Mouse (Mus musculus) forebrain, embryonic 16.5 days (tissue): ENCODE data around the gene N4bp1. TPM values are rescaled to one million over a fixed set of nuclear protein-coding genes. Genes with fewer than 3 reads are reported as not detected.

Source experiments
- ATAC-seq: fragments of 200-750 bp; cut with Nextera tagmentation; 2 replicates; pipeline ENCODE4 v1.8.0; 2017; ENCODE audit warnings: mild to moderate bottlenecking, moderate library complexity
- H3K27ac ChIP-seq: fragments of 300-500 bp; sonication (generic); 2 replicates; pipeline ENCODE4 v1.5.1; 2014; ENCODE audit warnings: low read length, control low read depth
- H3K27me3 ChIP-seq: fragments of 300-500 bp; sonication (generic); replicated peaks from 2 replicates; pipeline ENCODE4 v1.6.1; 2014; ENCODE audit warnings: low read length; ENCODE audit not compliant: control insufficient read depth, insufficient read depth
- H3K36me3 ChIP-seq: fragments of 300-500 bp; sonication (generic); 2 replicates; pipeline ENCODE4 v1.6.1; 2014; ENCODE audit not compliant: control insufficient read depth, insufficient read depth
- H3K4me1 ChIP-seq: fragments of 300-500 bp; sonication (generic); replicated peaks from 2 replicates; pipeline ENCODE4 v1.6.1; 2014; ENCODE audit warnings: low read length; ENCODE audit not compliant: control insufficient read depth, insufficient read depth
- H3K4me2 ChIP-seq: fragments of 300-500 bp; sonication (generic); 2 replicates; pipeline ENCODE4 v1.6.1; 2014; ENCODE audit warnings: mild to moderate bottlenecking, low read length, control low read depth
- H3K4me3 ChIP-seq: fragments of 300-500 bp; sonication (generic); replicated peaks from 2 replicates; pipeline ENCODE4 v1.5.1; 2014; ENCODE audit warnings: mild to moderate bottlenecking, low read length, control low read depth
- H3K9ac ChIP-seq: fragments of 300-500 bp; sonication (generic); replicated peaks from 2 replicates; pipeline ENCODE4 v1.6.1; 2014; ENCODE audit warnings: low read depth, low read length, control low read depth
- H3K9me3 ChIP-seq: fragments of 300-500 bp; sonication (generic); 2 replicates; pipeline ENCODE4 v1.6.1; 2016; ENCODE audit warnings: low read length; ENCODE audit not compliant: control insufficient read depth
- WGBS: fragments of 180-500 bp; shearing (Covaris S2); extraction: QIAGEN DNeasy Blood & Tissue Kit; methylation state at CpG from one replicate; pipeline ENCODE4 v1.1.7; 2014; 5-methylcytosine and 5-hydroxymethylcytosine counted together
- polyA plus RNA-seq: library from polyadenylated mRNA; unstranded; fragments of >200 nt; fragmentation: Nextera tagmentation; extraction: Ambion mirVana; gene quantifications from 2 replicates; pipeline ENCODE4 v1.2.1, GENCODE M21; 2015

Gene N4bp1
- polyA plus RNA-seq, 1 experiment from 2014 or later: 10.3 TPM

- Histone ChIP-seq H3K27me3 (no peaks in the 10 kb centered on the region), H3K4me2 (no peak overlapping the region), H3K9ac (no peak overlapping the region), H3K27ac (no peak overlapping the region), H3K36me3 (no peaks in the 10 kb centered on the region), H3K9me3 (no peaks in the 10 kb centered on the region), H3K4me1 (no peaks in the 10 kb centered on the region), H3K4me3 (no peak overlapping the region)
- no peak for ATAC-seq
- WGBS: 83% methylated on average over 9 of the region's 9 CpGs
Observed at GRCm38 (mm10) chr8:86825674-86826448, 59.2 kb downstream of the N4bp1 start.

DNA sequence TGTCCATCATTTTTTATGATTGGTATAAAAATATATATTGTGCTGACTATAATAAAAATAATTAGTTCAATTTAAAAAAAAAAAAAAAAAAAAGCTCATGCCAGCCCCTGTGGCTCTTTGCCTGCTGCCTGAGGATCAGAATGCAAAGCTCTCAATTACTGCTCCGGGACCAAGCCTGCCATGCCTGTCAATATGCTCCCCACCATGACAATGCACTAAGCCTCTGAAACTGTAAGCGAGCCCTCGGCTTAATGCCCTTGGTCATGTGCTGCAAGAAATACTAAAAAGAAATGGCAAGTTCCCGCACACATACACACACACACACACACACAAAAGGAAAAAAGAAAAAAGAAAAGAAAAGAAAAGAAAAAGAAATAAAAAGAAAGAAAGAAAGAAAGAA lies 60.3 kb downstream of the N4bp1 start:
- WGBS: 7% methylated on average over 4 of the region's 4 CpGs
- H3K27ac ChIP-seq: no peak overlapping the region
- no peak overlapping the region for H3K9ac ChIP-seq

DNA sequence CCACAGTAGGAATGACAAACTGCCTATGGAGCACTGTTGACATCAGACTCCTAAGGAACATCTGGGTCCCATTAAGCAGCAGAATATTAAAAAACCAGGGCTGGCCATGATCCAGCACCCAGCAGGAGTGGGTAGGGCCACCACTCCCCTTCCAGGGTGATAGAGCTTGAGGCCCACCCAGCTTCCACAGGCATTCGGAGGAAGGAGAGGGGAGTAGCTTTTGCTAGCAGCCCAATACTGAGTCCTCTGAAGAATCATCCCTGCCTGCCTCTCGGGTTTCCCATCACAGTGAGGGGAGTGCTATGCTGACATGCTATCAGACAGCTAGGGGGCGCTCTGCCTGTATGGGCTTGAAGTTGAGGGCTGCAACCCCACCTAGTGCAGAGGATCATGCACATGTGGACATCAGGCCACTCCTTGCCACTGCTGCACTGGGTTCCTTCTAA lies 64.3 kb downstream of the N4bp1 start:
- H3K36me3 ChIP-seq: no peaks in the 10 kb centered on the region
- no peak overlapping the region for H3K4me3 ChIP-seq
- no peaks in the 10 kb centered on the region for H3K4me1 ChIP-seq
- H3K4me2 ChIP-seq: no peak overlapping the region
- no peak for ATAC-seq
- no peaks in the 10 kb centered on the region for H3K9me3 ChIP-seq
- no peak overlapping the region for H3K9ac ChIP-seq
- 11% methylated on average over 3 of the region's 3 CpGs for WGBS
- H3K27me3 ChIP-seq: no peaks in the 10 kb centered on the region
- H3K27ac ChIP-seq: no peak overlapping the region

More for the DNA sequence above, 60.3 kb downstream of the N4bp1 start:
- Histone ChIP-seq H3K4me3 (no peak overlapping the region), H3K36me3 (no peaks in the 10 kb centered on the region), H3K4me2 (no peak overlapping the region), H3K4me1 (no peaks in the 10 kb centered on the region), H3K27me3 (no peaks in the 10 kb centered on the region), H3K9me3 (no peaks in the 10 kb centered on the region)
- no peak for ATAC-seq

- H3K4me3 ChIP-seq: no peak overlapping the region
- no peak overlapping the region for H3K27ac ChIP-seq
- H3K9ac ChIP-seq: no peak overlapping the region
- H3K36me3 ChIP-seq: no peaks in the 10 kb centered on the region
- H3K9me3 ChIP-seq: no peaks in the 10 kb centered on the region
- H3K27me3 ChIP-seq: no peaks in the 10 kb centered on the region
- WGBS: 84% methylated on average over 2 of the region's 2 CpGs
- H3K4me1 ChIP-seq: no peaks in the 10 kb centered on the region
- no peak overlapping the region for H3K4me2 ChIP-seq
- no peak for ATAC-seq
Observed at GRCm38 (mm10) chr8:86820186-86820755, 64.8 kb downstream of the N4bp1 start.

DNA sequence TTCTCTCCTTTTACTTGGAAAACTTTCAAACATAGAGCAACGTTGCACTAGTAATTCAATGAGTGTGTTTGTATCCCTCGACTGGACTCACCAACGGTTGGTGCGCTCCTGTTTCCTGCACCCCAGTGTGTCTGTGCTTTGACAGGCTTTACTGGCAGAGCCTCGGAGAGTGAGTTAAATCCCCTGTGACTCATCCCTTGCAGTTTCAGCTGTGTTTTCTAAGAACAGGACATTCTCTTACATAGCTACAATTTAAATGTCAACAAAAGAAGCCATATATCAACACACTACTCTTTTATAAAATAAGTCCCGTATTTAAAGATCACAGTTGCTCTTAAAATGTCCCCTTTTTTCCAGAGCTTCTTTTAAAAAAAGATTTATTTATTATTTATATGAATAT lies 65.6 kb downstream of the N4bp1 start:
- Histone ChIP-seq H3K27ac (no peak overlapping the region), H3K27me3 (no peaks in the 10 kb centered on the region), H3K4me3 (no peak overlapping the region), H3K4me2 (no peak overlapping the region), H3K4me1 (no peaks in the 10 kb centered on the region), H3K36me3 (no peaks in the 10 kb centered on the region), H3K9me3 (no peaks in the 10 kb centered on the region), H3K9ac (no peak overlapping the region)
- 53% methylated on average over 6 of the region's 6 CpGs for WGBS
- no peak for ATAC-seq

- no peaks in the 10 kb centered on the region for H3K9me3 ChIP-seq
- H3K36me3 ChIP-seq: no peaks in the 10 kb centered on the region
- no peaks in the 10 kb centered on the region for H3K27me3 ChIP-seq
- no peak overlapping the region for H3K4me3 ChIP-seq
- no peak overlapping the region for H3K9ac ChIP-seq
- 85% methylated on average over 15 of the region's 15 CpGs for WGBS
- ATAC-seq: no peak
- no peak overlapping the region for H3K4me2 ChIP-seq
- no peak overlapping the region for H3K27ac ChIP-seq
- H3K4me1 ChIP-seq: no peaks in the 10 kb centered on the region
Observed at GRCm38 (mm10) chr8:86808990-86809960, 75.8 kb downstream of the N4bp1 start.

- H3K27me3 ChIP-seq: no peaks in the 10 kb centered on the region
- H3K27ac ChIP-seq: no peak overlapping the region
- no peaks in the 10 kb centered on the region for H3K9me3 ChIP-seq
- ATAC-seq: no peak
- H3K36me3 ChIP-seq: no peaks in the 10 kb centered on the region
- WGBS: 70% methylated on average over 5 of the region's 5 CpGs
- no peaks in the 10 kb centered on the region for H3K4me1 ChIP-seq
- no peak overlapping the region for H3K4me3 ChIP-seq
- H3K9ac ChIP-seq: no peak overlapping the region
- H3K4me2 ChIP-seq: no peak overlapping the region
Observed at GRCm38 (mm10) chr8:86808239-86808638, 76.8 kb downstream of the N4bp1 start.

- 67% methylated on average over 6 of the region's 6 CpGs for WGBS
- H3K9ac ChIP-seq: no peak overlapping the region
Observed at GRCm38 (mm10) chr8:86801988-86802387, 83.1 kb downstream of the N4bp1 start.

DNA sequence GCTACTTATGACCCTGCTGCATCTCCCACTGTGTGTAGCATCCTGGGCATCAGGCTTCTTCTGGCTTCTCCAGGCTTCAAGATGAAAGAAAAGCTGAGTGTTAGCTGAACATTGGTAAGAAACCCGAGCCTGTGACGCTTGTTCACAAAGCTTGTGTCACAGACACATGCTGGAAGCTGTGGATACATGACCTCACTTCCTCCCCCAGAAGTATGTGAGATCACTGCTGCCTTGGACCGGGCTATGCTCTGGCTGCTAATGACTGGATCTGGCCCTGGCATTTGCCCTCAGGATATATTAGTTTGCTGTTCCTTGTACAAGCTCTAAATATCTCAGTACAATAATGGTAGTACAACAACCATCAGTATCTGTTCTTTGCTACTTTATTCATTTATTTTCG lies 84.1 kb downstream of the N4bp1 start:
- H3K9ac ChIP-seq: no peak overlapping the region
- no peak for ATAC-seq
- H3K4me2 ChIP-seq: no peak overlapping the region
- no peaks in the 10 kb centered on the region for H3K27me3 ChIP-seq
- no peaks in the 10 kb centered on the region for H3K9me3 ChIP-seq
- no peak overlapping the region for H3K27ac ChIP-seq
- no peaks in the 10 kb centered on the region for H3K36me3 ChIP-seq
- 59% methylated on average over 4 of the region's 4 CpGs for WGBS
- no peak overlapping the region for H3K4me3 ChIP-seq
- no peaks in the 10 kb centered on the region for H3K4me1 ChIP-seq

More at GRCm38 (mm10) chr8:86801988-86802387, 83.1 kb downstream of the N4bp1 start:
- no peak overlapping the region for H3K4me3 ChIP-seq
- H3K27me3 ChIP-seq: no peaks in the 10 kb centered on the region
- H3K9me3 ChIP-seq: no peaks in the 10 kb centered on the region
- ATAC-seq: no peak
- H3K4me1 ChIP-seq: no peaks in the 10 kb centered on the region
- no peak overlapping the region for H3K4me2 ChIP-seq
- no peaks in the 10 kb centered on the region for H3K36me3 ChIP-seq
- no peak overlapping the region for H3K27ac ChIP-seq
